Mouse (Mus musculus) splenic B cell, adult 2 months (primary cell): ENCODE results near the gene Lrrc58.

Source experiments
- DNase-seq: peaks from one replicate; pipeline ENCODE4 v3.0.0-alpha.2; 2011; ENCODE audit warnings: low read depth, low spot score
- H3K27me3 ChIP-seq: 2 replicates; pipeline ENCODE4 v1.6.1; 2012; ENCODE audit warnings: mild to moderate bottlenecking, low read length, moderate library complexity, mixed read lengths; ENCODE audit not compliant: control insufficient read depth, poor library complexity, insufficient read depth, severe bottlenecking
- H3K36me3 ChIP-seq: 2 replicates; pipeline ENCODE4 v1.6.1; 2012; ENCODE audit warnings: mild to moderate bottlenecking, low read length, moderate library complexity, mixed read lengths; ENCODE audit not compliant: control insufficient read depth, poor library complexity, insufficient read depth, severe bottlenecking

The Lrrc58 gene

GRCm38 (mm10) chr16:37856327-37856726 lies 11.9 kb upstream of the Lrrc58 start:
- no peaks in the 10 kb centered on the region for H3K36me3 ChIP-seq
- H3K27me3 ChIP-seq, result no peaks in the 10 kb centered on the region
- no peak for DNase-seq

- H3K27me3 ChIP-seq, result no peaks in the 10 kb centered on the region
- no peak for DNase-seq
- no peaks in the 10 kb centered on the region for H3K36me3 ChIP-seq
These were observed 10.7 kb upstream of the Lrrc58 start for GRCm38 (mm10) chr16:37857495-37857894.

GRCm38 (mm10) chr16:37860213-37860612 lies 8.0 kb upstream of the Lrrc58 start:
- DNase-seq, result no peak
- no peaks in the 10 kb centered on the region for H3K36me3 ChIP-seq
- no peaks in the 10 kb centered on the region for H3K27me3 ChIP-seq

GRCm38 (mm10) chr16:37861029-37861428 lies 7.2 kb upstream of the Lrrc58 start, which contains the start of gene Gm36028:
Gene Gm36028, minus strand, starts transcription at chr16:37861146.
- Histone ChIP-seq H3K36me3 (no peaks in the 10 kb centered on the region), H3K27me3 (no peaks in the 10 kb centered on the region)
- no peak for DNase-seq

DNA sequence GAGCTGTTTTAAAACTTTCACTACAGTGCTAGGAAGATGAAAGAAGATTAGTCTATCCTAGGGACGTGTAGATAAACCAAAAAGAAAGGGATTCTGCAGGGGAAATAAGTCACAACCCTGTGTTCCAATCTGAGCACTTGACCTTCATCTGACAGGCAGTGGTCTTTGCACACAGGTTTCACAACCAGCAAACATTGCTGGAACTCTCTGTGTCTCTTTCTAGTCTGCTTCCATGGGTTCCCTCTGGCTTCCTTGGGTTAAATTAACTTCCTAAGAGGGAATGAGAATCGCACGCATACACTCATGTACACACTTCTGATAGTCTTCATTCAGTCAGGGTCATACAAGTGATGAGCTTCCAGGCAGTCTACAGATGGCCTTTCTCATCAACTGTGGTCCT lies 4.3 kb upstream of the Lrrc58 start:
- H3K36me3 ChIP-seq, result no peaks in the 10 kb centered on the region
- no peak for DNase-seq

DNA sequence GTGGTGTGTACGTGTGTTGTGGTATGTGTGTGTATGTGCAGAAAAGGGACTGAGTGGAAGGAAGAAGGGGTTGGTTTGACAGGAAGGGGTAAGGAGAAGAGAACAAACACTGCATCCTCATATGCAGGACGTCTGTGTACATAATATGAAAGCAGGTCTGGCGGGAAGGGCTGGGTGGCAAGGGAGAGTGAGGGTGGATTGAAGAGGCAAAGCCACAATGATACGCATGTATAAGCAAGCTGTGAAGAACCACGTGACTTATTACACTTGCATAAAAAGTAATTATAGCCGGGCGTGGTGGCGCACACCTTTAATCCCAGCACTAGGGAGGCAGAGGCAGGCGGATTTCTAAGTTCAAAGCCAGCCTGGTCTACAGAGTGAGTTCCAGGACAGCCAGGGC lies 2.3 kb upstream of the Lrrc58 start:
- no peaks in the 10 kb centered on the region for H3K27me3 ChIP-seq
- peak; percentile 19 for DNase-seq
- no peaks in the 10 kb centered on the region for H3K36me3 ChIP-seq

More for the DNA sequence above, 4.3 kb upstream of the Lrrc58 start:
- H3K27me3 ChIP-seq, result no peaks in the 10 kb centered on the region

GRCm38 (mm10) chr16:37868506-37869469 lies 599 bp downstream of the Lrrc58 start:
- no peaks in the 10 kb centered on the region for H3K27me3 ChIP-seq
- no peaks in the 10 kb centered on the region for H3K36me3 ChIP-seq
- DNase-seq, result peak; percentile 41

GRCm38 (mm10) chr16:37869470-37870231 lies 1.5 kb downstream of the Lrrc58 start:
- Histone ChIP-seq H3K27me3 (no peaks in the 10 kb centered on the region), H3K36me3 (no peaks in the 10 kb centered on the region)
- DNase-seq, result peak; percentile 19

GRCm38 (mm10) chr16:37871112-37871715 lies 3.0 kb downstream of the Lrrc58 start:
- peak; percentile 19 for DNase-seq
- no peaks in the 10 kb centered on the region for H3K36me3 ChIP-seq
- H3K27me3 ChIP-seq, result no peaks in the 10 kb centered on the region

GRCm38 (mm10) chr16:37874501-37875235 lies 6.5 kb downstream of the Lrrc58 start:
- peaks cover 6% of the 10 kb centered on the region for H3K36me3 ChIP-seq
- no peak for DNase-seq
- no peaks in the 10 kb centered on the region for H3K27me3 ChIP-seq

GRCm38 (mm10) chr16:37877406-37877805 lies 9.2 kb downstream of the Lrrc58 start:
- H3K27me3 ChIP-seq, result no peaks in the 10 kb centered on the region
- peaks cover 9% of the 10 kb centered on the region for H3K36me3 ChIP-seq
- no peak for DNase-seq

DNA sequence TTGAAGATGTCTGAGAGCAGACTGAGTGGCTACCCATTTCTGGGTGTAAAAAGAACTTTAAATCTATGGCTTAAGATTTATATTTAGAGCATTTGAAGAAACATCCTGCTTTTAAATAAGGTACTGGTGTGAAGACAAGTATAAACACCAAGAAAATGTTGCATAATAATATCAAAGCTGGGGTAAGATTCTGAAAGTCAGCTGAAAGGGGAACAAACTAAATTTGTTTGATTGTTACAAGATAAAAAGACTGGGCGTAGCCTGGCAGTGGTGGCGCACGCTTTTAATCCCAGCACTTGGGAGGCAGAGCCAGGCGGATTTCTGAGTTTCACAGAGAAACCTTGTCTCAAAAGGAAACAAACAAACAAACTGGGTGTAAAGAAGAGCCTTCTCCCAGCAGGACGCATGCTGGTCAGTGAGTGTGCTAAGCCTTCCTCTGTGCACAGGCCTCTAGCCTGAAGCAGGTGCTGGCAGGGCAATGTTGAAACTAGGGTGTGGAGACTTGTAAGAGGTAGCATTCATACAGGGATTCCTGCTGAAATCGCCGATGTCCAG lies 10.8 kb downstream of the Lrrc58 start:
- Histone ChIP-seq H3K27me3 (no peaks in the 10 kb centered on the region), H3K36me3 (peaks cover 9% of the 10 kb centered on the region)
- DNase-seq, result no peak

DNA sequence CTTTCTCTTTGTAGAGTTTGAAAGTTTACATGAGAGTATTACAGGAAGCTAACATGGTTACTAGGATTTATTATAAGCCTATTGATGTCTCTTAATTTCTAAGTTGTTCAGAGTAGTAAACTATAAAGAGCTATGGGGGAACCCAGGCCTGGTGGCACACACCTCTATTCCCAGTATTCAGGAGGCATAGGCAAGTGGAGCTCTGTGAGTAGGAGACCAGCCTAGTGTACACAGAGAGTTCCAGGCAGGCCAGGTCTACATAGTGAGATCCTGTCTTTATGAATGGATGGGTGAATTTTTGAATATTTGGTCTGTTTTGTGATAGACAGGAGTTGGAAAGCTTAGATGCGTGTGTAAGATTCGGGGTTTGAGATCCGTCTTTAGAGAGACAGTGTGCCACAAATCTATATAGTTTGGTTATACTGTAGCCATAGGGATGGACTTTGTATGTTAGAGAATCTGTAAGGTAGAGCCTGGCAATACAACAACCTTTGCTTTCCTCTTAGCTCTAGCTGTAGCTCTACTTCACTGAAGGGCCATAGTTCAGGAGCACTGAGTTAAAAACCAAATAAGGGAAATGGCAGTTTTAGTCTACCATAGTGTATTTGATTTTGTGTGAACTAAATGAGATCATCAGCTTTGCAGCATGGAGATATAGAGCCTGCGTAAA lies 11.7 kb downstream of the Lrrc58 start:
- peaks cover 9% of the 10 kb centered on the region for H3K36me3 ChIP-seq
- no peak for DNase-seq
- no peaks in the 10 kb centered on the region for H3K27me3 ChIP-seq
